Mouse (Mus musculus) small intestine, adult 2 months (tissue): ENCODE measurements around the gene Fxyd2. TPM values are rescaled to one million over a fixed set of nuclear protein-coding genes. Genes with fewer than 3 reads are reported as not detected.

Experiments
- H3K27ac ChIP-seq: fragments of 200-500 bp; 2 replicates; pipeline ENCODE4 v1.5.1; 2012; ENCODE audit warnings: low read depth, low read length, control low read depth, inconsistent platforms; ENCODE audit not compliant: insufficient read depth
- H3K27me3 ChIP-seq: fragments of 200-500 bp; 2 replicates; pipeline ENCODE4 v1.6.1; 2012; ENCODE audit warnings: mild to moderate bottlenecking, moderate library complexity, low read length, inconsistent platforms; ENCODE audit not compliant: control insufficient read depth, insufficient read depth
- H3K36me3 ChIP-seq: fragments of 200-500 bp; 2 replicates; pipeline ENCODE4 v1.6.1; 2012; ENCODE audit warnings: mild to moderate bottlenecking, low read length, control low read depth, inconsistent platforms; ENCODE audit not compliant: control insufficient read depth, insufficient read depth
- H3K4me1 ChIP-seq: fragments of 200-500 bp; 2 replicates; pipeline ENCODE4 v1.6.1; 2012; ENCODE audit warnings: low read length, inconsistent platforms, mixed read lengths; ENCODE audit not compliant: control insufficient read depth, insufficient read depth, insufficient read length
- H3K4me3 ChIP-seq: fragments of 200-500 bp; 2 replicates; pipeline ENCODE4 v1.5.1; 2012; ENCODE audit warnings: low read depth, mild to moderate bottlenecking, control low read depth, inconsistent platforms, low read length, moderate library complexity
- CTCF ChIP-seq: fragments of 200-500 bp; IDR thresholded peaks from 2 replicates; pipeline ENCODE4 v1.5.1; 2012; ENCODE audit warnings: low read depth, mild to moderate bottlenecking, control low read depth, inconsistent platforms, low read length, moderate library complexity, mixed read lengths; ENCODE audit not compliant: insufficient replicate concordance, insufficient read length; ENCODE audit errors: extremely low read depth
- POLR2A ChIP-seq: fragments of 200-500 bp; IDR thresholded peaks from 2 replicates; pipeline ENCODE4 v1.6.1; 2012; ENCODE audit warnings: low read depth, mild to moderate bottlenecking, control low read depth, inconsistent platforms, low read length, moderate library complexity
- WGBS: fragments of 180-500 bp; shearing (Covaris S2); methylation state at CpG from one replicate; pipeline ENCODE4 v1.1.7; 2018; 5-methylcytosine and 5-hydroxymethylcytosine counted together
- polyA plus RNA-seq: library from polyadenylated mRNA; depleted of rRNA; stranded (reverse); fragments of >200 nt; gene quantifications from 2 replicates; pipeline ENCODE4 v1.2.3, GENCODE M21; 2012

The Fxyd2 gene
- polyA plus RNA-seq, 1 experiment, result 4.6 TPM

DNA sequence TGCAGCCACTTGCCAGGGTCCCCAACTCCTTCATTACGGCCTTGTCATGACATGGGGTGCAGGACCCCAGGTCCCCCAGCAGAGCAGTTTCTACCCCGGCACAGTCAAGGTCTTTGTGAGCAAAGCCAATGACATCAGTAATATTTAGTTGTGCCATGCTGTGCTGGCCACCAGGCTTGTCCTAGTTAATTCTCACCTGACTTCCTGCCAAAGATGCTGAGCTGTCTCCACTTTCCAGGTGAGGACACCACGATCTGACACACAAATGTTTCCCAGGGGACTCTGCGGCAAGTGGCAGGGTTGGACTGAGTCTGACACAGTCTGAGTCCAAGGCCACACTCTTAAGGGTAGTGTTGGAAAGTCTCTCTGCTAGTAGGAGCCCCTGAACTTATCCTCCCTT, 27.0 kb downstream of the Fxyd2 start, which contains the start of gene Dscaml1:
Dscaml1 (plus strand) TSS at position 173 of the 400 bp plus-strand sequence.
- 70% methylated on average over 4 of the region's 4 CpGs for WGBS
- Histone ChIP-seq H3K4me3 (no peak within 1 kb of the TSS), H3K27ac (no peak within 1 kb of the TSS), H3K27me3 (peaks cover 23% of the 10 kb centered on the region), H3K36me3 (no peaks in the 10 kb centered on the region), H3K4me1 (no peaks in the 10 kb centered on the region)
- TF ChIP-seq POLR2A (no peak), CTCF (no peak)

DNA sequence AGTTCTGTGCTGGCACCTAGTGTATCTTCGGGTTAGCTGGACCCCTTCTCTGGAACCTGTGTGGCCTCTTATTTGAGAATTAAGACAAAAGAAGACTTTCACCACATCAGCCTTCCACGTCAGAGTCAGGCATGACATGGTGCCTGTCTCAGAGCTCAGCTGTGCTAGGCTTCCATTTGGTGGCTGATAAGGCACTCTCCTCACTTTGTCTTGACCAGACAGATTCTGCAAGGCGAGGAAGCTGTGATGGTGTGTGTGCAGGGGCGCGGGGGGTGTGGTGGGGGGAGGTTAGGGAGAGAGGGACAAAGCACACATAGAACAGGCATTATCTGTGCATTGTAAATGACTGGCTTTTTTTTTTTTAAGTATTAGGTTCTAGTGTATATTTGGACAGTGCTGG, 29.9 kb downstream of the Fxyd2 start:
- Histone ChIP-seq H3K4me3 (no peak overlapping the region), H3K27ac (no peak overlapping the region), H3K4me1 (no peaks in the 10 kb centered on the region), H3K36me3 (no peaks in the 10 kb centered on the region), H3K27me3 (peaks cover 34% of the 10 kb centered on the region)
- WGBS, result 23% methylated on average over 5 of the region's 5 CpGs
- TF ChIP-seq POLR2A (no peak), CTCF (no peak)

DNA sequence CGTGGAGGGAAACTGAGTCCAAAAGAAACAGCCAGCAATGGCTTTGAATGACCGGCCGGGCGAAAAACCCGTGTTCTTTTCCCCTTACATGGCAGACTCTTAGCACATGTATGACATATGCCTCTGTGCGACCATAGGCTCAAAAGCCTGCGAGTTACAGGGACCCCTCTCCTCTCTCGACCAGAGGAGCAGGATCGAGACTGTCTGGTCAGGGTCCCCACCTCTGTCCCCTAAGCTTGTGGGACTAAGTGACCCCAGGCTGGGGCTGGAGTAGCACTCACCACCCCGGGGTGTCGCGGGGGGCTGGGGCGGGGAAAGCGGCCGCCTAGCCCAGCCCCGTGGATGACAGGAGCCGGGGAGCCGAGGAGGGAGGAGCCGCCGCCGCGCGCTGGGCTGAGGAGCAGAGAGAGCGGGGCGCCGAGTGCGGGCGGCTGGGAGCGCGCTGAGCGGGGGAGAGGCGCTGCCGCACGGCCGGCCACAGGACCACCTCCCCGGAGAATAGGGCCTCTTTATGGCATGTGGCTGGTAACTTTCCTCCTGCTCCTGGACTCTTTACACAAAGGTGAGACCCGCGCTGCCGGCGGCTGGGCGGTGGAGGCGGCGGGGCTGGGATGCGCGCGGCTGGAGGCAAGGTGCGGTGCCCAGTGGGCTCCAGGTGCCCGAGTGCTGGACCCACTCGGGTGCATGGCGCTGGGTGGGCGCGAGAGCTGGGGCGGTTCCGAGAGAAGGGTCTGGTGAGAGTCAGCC, 30.7 kb downstream of the Fxyd2 start:
- no peak overlapping the region for H3K27ac ChIP-seq
- H3K36me3 ChIP-seq, result no peaks in the 10 kb centered on the region
- H3K4me3 ChIP-seq, result no peak overlapping the region
- TF ChIP-seq CTCF, result no peak
- no peak for TF ChIP-seq POLR2A
- no peaks in the 10 kb centered on the region for H3K4me1 ChIP-seq
- peaks cover 34% of the 10 kb centered on the region for H3K27me3 ChIP-seq
- 4% methylated on average over 54 of the region's 54 CpGs for WGBS

DNA sequence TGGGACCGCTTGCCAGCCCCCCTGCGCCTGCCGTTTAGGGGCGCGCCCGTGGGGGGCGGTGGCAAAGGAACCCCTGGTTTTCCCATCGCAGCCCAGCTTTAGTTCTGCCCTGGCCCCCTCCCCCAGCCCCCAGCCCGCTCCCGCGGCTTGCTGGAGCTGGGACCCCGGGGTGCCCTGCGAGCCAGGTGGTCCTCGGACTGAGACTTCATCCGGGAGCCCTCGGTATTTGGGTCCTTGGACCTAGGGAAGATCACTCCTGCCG, 31.2 kb downstream of the Fxyd2 start:
- no peaks in the 10 kb centered on the region for H3K4me1 ChIP-seq
- no peaks in the 10 kb centered on the region for H3K36me3 ChIP-seq
- H3K27me3 ChIP-seq, result peaks cover 34% of the 10 kb centered on the region
- no peak for TF ChIP-seq POLR2A
- TF ChIP-seq CTCF, result no peak
- WGBS, result 4% methylated on average over 17 of the region's 17 CpGs
- no peak overlapping the region for H3K27ac ChIP-seq
- no peak overlapping the region for H3K4me3 ChIP-seq

DNA sequence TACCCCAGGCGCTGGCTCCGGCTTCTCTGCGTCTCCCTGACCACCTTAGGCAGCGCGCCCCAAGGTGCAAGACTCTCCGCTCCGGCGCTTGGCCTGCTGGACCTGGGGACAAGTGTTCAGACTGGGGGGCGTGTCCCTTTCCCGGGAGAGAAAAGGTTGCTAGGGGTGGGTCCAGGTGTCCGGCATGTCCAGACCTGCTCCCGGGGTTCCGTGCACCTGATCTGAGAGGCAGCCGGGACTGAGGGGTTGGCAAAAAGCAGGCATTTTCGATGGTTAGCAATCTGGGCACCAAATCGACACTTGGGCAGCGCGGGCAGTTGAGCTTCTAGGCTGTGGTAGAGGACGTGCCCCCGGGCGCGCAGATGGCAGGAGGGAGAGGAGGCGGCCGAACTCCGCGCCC, 31.7 kb downstream of the Fxyd2 start:
- no peak overlapping the region for H3K4me3 ChIP-seq
- 4% methylated on average over 26 of the region's 26 CpGs for WGBS
- H3K4me1 ChIP-seq, result no peaks in the 10 kb centered on the region
- TF ChIP-seq POLR2A, result no peak
- no peak for TF ChIP-seq CTCF
- H3K27ac ChIP-seq, result no peak overlapping the region
- peaks cover 34% of the 10 kb centered on the region for H3K27me3 ChIP-seq
- H3K36me3 ChIP-seq, result no peaks in the 10 kb centered on the region

DNA sequence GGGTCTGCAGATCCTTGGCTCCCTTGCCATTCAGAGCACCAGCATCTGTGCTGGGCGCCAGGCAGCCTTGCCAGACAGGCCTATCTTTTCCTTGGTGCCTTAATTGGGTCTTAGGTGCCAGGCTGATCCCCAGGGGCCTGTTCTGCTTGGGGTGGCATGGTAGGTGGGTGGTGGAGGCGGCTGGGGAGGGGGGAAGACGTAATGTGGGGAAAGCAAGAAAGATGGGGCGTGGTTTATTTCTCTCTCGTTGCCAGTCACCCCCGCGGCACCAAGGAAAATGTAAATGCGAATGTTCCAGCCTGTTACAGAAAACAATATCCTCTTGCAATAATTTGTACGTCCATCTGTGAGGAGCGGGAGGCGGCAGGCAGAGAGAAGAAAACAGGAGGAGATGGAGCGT, 33.2 kb downstream of the Fxyd2 start:
- Histone ChIP-seq H3K36me3 (no peaks in the 10 kb centered on the region), H3K27me3 (peaks cover 34% of the 10 kb centered on the region), H3K27ac (no peak overlapping the region), H3K4me1 (no peaks in the 10 kb centered on the region), H3K4me3 (no peak overlapping the region)
- 77% methylated on average over 12 of the region's 12 CpGs for WGBS
- no peak for TF ChIP-seq POLR2A
- no peak for TF ChIP-seq CTCF

DNA sequence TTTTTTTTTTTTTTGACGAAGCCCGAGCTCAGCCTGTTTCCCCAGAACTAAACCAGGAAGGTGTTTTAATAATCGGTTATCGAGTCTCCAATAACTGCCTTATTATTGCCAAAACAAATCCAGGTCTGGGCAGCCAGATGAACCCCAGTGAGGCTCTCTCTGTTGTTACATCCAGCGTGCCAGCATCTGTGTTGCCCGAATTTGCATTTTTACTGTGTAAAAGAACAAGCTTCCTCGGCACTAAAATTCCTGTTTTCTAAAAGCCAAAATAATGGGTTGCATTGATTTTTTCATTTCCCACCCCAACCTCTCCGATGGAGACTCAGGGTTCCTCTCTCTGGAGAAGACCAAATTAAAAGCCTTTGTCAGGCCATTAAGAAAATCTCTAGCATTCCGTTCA, 33.6 kb downstream of the Fxyd2 start:
- Histone ChIP-seq H3K4me3 (no peak overlapping the region), H3K27ac (no peak overlapping the region), H3K27me3 (peaks cover 34% of the 10 kb centered on the region), H3K36me3 (no peaks in the 10 kb centered on the region), H3K4me1 (no peaks in the 10 kb centered on the region)
- TF ChIP-seq CTCF (no peak), POLR2A (no peak)
- WGBS, result 83% methylated on average over 9 of the region's 9 CpGs

DNA sequence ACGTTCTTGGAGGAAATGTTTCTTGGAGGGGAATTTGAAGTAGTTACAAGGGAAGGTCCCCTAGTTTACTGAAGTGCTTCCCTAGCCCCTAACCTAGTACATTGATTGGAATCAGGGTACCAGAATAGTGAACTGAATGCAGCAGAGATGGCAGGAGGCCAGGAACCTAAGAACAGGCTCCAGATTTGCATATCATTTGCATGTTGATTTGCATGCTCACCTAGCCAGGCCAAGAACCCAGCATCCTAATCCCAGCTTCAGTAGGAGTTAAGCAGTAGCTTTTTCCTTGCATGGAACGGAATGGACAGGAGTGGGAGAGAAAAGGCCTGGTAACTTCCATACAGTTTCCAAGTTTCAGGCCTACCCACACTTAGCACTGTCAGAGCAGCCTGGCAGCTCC, 34.7 kb downstream of the Fxyd2 start:
- Histone ChIP-seq H3K4me3 (no peak overlapping the region), H3K27me3 (peaks cover 30% of the 10 kb centered on the region), H3K27ac (no peak overlapping the region), H3K36me3 (no peaks in the 10 kb centered on the region), H3K4me1 (no peaks in the 10 kb centered on the region)
- TF ChIP-seq POLR2A (no peak), CTCF (no peak)
- 75% methylated on average over 2 of the region's 2 CpGs for WGBS
